Mouse (Mus musculus) midbrain, postnatal 0 days (tissue): ENCODE measurements around the gene Gm5129. TPM values are rescaled to one million over a fixed set of nuclear protein-coding genes. Genes with fewer than 3 reads are reported as not detected.

Experiments used
- ATAC-seq: fragments of 200-750 bp; cut with Nextera tagmentation; 2 replicates; pipeline ENCODE4 v1.8.0; 2017; ENCODE audit warnings: moderate number of reproducible peaks, mild to moderate bottlenecking, moderate TSS enrichment, moderate library complexity; ENCODE audit not compliant: low FRiP score
- DNase-seq: peaks from one replicate; pipeline ENCODE4 v3.0.0-alpha.2; 2015; ENCODE audit warnings: low spot score
- H3K27ac ChIP-seq: fragments of 300-500 bp; sonication (generic); 2 replicates; pipeline ENCODE4 v1.5.1; 2014; ENCODE audit warnings: low read depth, mild to moderate bottlenecking, low read length, mixed read lengths
- H3K27me3 ChIP-seq: fragments of 300-500 bp; sonication (generic); 2 replicates; pipeline ENCODE4 v1.6.1; 2014; ENCODE audit warnings: low read length, control low read depth, mixed read lengths; ENCODE audit not compliant: insufficient read depth
- H3K36me3 ChIP-seq: fragments of 300-500 bp; sonication (generic); 2 replicates; pipeline ENCODE4 v1.6.1; 2014; ENCODE audit warnings: low read length, control low read depth, mixed read lengths; ENCODE audit not compliant: insufficient read depth
- H3K4me1 ChIP-seq: fragments of 300-500 bp; sonication (generic); 2 replicates; pipeline ENCODE4 v1.6.1; 2014; ENCODE audit warnings: mild to moderate bottlenecking, control low read depth, antibody characterized with exemption, low read length, mixed read lengths; ENCODE audit not compliant: insufficient read depth
- H3K4me2 ChIP-seq: fragments of 300-500 bp; sonication (generic); 2 replicates; pipeline ENCODE4 v1.6.1; 2014; ENCODE audit warnings: low read depth, mild to moderate bottlenecking, low read length, mixed read lengths; ENCODE audit not compliant: poor library complexity, severe bottlenecking
- H3K4me3 ChIP-seq: fragments of 300-500 bp; sonication (generic); 2 replicates; pipeline ENCODE4 v1.5.1; 2014; ENCODE audit warnings: low read depth, mild to moderate bottlenecking, low read length, moderate library complexity
- H3K9ac ChIP-seq: fragments of 300-500 bp; sonication (generic); replicated peaks from 2 replicates; pipeline ENCODE4 v1.6.1; 2014; ENCODE audit warnings: mild to moderate bottlenecking, low read length, moderate library complexity, mixed read lengths; ENCODE audit not compliant: poor library complexity, severe bottlenecking
- H3K9me3 ChIP-seq: fragments of 300-500 bp; sonication (generic); 2 replicates; pipeline ENCODE4 v1.6.1; 2016; ENCODE audit warnings: low read length, control low read depth
- CTCF ChIP-seq: IDR thresholded peaks from 2 replicates; pipeline ENCODE4 v1.5.1; 2016; ENCODE audit warnings: antibody characterized with exemption, mild to moderate bottlenecking
- WGBS: fragments of 180-500 bp; shearing (Covaris S2); extraction: QIAGEN DNeasy Blood & Tissue Kit; methylation state at CpG from one replicate; pipeline ENCODE4 v1.1.7; 2014; 5-methylcytosine and 5-hydroxymethylcytosine counted together
- polyA plus RNA-seq: library from polyadenylated mRNA; unstranded; fragments of >200 nt; fragmentation: Nextera tagmentation; extraction: Ambion mirVana; gene quantifications from 2 replicates; pipeline ENCODE4 v1.2.1, GENCODE M21; 2015
- total RNA-seq: library from RNA; depleted of rRNA; stranded (reverse); fragments of >200 nt; gene quantifications from 2 replicates; pipeline ENCODE4 v1.2.3, GENCODE M21; 2014

Gm5129 gene
- total and polyA plus RNA-seq, 2 experiments from 2014 or later = not detected

DNA sequence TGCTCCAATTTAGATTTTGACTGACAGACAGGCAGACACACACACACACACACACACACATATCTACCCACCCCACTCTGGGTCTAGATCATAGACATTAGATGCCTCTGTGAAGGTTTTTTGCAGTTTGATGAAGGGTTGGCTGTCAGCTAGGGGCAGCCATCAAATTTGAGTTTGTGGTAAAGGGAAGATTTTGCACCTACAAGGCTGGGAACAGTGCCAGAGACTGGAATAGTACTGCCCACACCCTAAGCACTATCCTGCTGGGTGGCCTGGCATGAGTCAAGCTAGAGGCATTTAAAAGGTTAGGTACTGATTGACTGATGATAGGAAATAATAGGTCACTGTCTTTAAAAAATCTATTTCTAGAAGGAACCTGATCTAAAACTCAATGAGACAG, 15.6 kb upstream of the Gm5129 start:
- DNase-seq (no peak), ATAC-seq (no peak)
- H3K27ac ChIP-seq = no peak overlapping the region
- H3K36me3 ChIP-seq = peaks cover 33% of the 10 kb centered on the region
- no peaks in the 10 kb centered on the region for H3K27me3 ChIP-seq
- no peak for TF ChIP-seq CTCF
- H3K9ac ChIP-seq = no peak overlapping the region
- no peak overlapping the region for H3K4me2 ChIP-seq
- no peaks in the 10 kb centered on the region for H3K9me3 ChIP-seq
- no peak overlapping the region for H3K4me3 ChIP-seq
- no peaks in the 10 kb centered on the region for H3K4me1 ChIP-seq

DNA sequence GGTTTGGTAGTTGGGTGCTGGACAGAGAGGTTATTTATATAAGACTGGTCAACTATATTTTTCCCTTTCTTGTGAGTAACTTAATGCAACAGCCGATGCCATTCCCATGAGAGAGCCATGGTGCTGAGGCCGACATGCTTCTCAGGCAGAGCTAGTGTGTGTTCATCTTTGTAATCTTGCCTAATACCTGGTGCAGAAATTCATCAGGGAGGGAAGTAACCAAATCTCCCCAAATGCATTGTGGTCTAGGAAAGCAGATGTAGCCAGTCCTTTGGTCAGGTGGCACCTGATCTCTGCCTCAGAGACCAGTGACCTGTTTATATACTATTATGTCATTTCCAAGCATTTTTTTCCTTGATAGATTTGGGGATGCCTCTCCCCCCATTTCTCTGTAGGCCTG, 11.9 kb upstream of the Gm5129 start:
- H3K9me3 ChIP-seq = no peaks in the 10 kb centered on the region
- H3K4me1 ChIP-seq = no peaks in the 10 kb centered on the region
- H3K4me3 ChIP-seq = no peak overlapping the region
- WGBS = 93% methylated on average over 2 of the region's 2 CpGs
- H3K4me2 ChIP-seq = no peak overlapping the region
- H3K9ac ChIP-seq = no peak overlapping the region
- H3K36me3 ChIP-seq = peaks cover 14% of the 10 kb centered on the region
- no peak for TF ChIP-seq CTCF
- no peak for DNase-seq
- H3K27ac ChIP-seq = no peak overlapping the region
- ATAC-seq = no peak
- no peaks in the 10 kb centered on the region for H3K27me3 ChIP-seq

DNA sequence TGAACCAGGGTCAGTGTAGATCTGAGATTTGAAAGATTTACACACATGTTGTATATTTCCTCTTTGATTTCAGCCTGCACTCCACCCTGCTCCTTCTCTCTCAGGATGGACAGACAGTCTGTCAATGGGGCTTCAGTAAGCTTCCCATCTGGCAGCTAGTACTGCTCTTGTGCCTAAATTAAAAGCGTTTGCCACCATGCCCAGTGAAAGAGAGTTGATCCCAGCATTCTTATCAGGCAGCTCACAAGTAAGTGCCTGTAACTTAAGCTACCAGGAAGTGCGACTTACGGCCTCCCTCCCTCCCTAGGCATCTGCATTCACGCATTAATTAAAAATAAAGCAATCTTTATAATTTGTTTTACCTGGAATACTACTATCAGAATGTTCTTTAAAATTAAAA, 5.4 kb upstream of the Gm5129 start:
- WGBS = 67% methylated on average over 4 of the region's 4 CpGs
- Histone ChIP-seq H3K4me1 (peaks cover 6% of the 10 kb centered on the region; the same call in 1 of the 2 replicates), H3K27ac (no peak overlapping the region), H3K9me3 (no peaks in the 10 kb centered on the region), H3K9ac (no peak overlapping the region), H3K27me3 (no peaks in the 10 kb centered on the region), H3K4me2 (no peak overlapping the region), H3K36me3 (no peaks in the 10 kb centered on the region; the same call in 1 of the 2 replicates), H3K4me3 (no peak overlapping the region)
- DNase-seq (no peak), ATAC-seq (no peak)
- no peak for TF ChIP-seq CTCF

DNA sequence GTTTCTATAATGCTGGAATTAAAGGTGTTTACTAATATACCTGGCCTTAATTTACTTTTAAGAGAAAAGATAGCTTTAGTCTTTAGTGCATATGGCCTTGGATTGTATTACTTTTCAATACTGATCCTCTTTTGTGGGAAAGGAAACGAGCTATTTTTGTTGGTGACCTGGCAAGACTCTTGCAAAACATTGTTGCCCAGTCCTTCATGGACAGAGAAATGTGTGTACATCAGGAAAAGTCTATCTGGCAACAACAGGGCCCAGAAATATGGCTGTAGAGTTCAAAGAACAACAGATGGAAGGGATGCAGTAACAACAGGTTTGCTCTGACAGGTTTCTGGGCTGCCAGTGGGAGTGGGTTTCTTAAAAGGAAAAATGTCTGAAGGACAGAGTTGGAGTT, 4.9 kb upstream of the Gm5129 start:
- no peak for DNase-seq
- H3K4me2 ChIP-seq = no peak overlapping the region
- no peaks in the 10 kb centered on the region for H3K27me3 ChIP-seq
- H3K4me3 ChIP-seq = no peak overlapping the region
- no peak overlapping the region for H3K27ac ChIP-seq
- no peaks in the 10 kb centered on the region for H3K9me3 ChIP-seq
- H3K4me1 ChIP-seq = peaks cover 6% of the 10 kb centered on the region; the same call in 1 of the 2 replicates
- H3K9ac ChIP-seq = no peak overlapping the region
- no peak for ATAC-seq
- WGBS = 85% methylated on average over 1 of the region's 1 CpGs
- no peaks in the 10 kb centered on the region; the same call in 1 of the 2 replicates for H3K36me3 ChIP-seq
- no peak for TF ChIP-seq CTCF

DNA sequence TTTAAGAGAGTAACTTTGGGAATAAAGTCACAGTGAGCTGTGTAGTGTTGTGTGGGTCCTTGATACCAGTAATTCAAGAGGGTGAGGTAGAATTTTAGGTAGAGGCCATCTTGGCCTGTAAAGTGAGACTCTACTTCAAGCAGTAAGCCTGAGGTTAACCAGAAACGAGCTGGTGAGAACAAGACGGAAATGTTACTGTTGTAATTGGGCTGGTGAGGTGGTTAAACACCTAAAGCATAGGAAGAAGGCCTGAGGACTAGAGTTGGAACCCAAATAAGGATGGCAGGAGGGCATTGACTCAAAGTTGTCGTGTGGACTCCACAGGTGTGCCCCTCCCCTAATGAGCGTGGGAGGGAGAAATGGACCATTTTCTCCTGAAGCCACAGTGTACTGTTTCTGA, 2.3 kb upstream of the Gm5129 start:
- Histone ChIP-seq H3K9me3 (no peaks in the 10 kb centered on the region), H3K4me2 (0 out of 2 replicates have a peak overlapping the region, but pooled peaks have one; percentile 3), H3K4me1 (peaks cover 6% of the 10 kb centered on the region; the same call in 1 of the 2 replicates), H3K9ac (no peak overlapping the region), H3K27ac (no peak overlapping the region), H3K36me3 (no peaks in the 10 kb centered on the region; the same call in 1 of the 2 replicates), H3K4me3 (no peak overlapping the region), H3K27me3 (no peaks in the 10 kb centered on the region)
- no peak for TF ChIP-seq CTCF
- ATAC-seq (no peak), DNase-seq (no peak)
- 86% methylated on average over 4 of the region's 4 CpGs for WGBS

DNA sequence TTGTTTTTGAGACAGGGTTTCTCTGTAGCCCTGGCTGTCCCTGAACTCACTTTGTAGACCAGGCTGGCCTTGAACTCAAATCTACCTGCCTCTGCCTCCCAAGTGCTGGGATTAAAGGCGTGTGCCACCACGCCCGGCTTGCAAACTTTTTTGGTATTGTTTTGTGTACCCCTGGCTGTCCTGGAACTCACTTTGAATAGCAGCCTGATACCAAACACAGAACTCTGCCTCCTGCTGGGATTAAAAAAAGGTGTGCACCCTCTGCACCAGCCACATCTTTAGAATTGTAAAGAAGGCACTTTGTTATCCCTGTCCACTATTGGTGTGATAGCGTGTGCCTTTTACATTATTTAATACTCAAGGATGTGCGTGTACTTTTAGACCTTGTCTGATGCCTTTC, 1.7 kb upstream of the Gm5129 start:
- 87% methylated on average over 5 of the region's 5 CpGs for WGBS
- Histone ChIP-seq H3K9me3 (no peaks in the 10 kb centered on the region), H3K27ac (no peak overlapping the region), H3K9ac (no peak overlapping the region), H3K36me3 (no peaks in the 10 kb centered on the region; the same call in 1 of the 2 replicates), H3K4me3 (no peak overlapping the region), H3K4me2 (peak overlapping the region; percentile 15; the same call in 1 of the 2 replicates), H3K4me1 (peaks cover 6% of the 10 kb centered on the region; the same call in 1 of the 2 replicates), H3K27me3 (no peaks in the 10 kb centered on the region)
- ATAC-seq (no peak), DNase-seq (no peak)
- no peak for TF ChIP-seq CTCF
